Mouse (Mus musculus): ENCODE results near the gene Ripk1.
A peak's percentile ranks its signal among the peaks of the same experiment; 100 is the strongest.

Gene Ripk1

DNA sequence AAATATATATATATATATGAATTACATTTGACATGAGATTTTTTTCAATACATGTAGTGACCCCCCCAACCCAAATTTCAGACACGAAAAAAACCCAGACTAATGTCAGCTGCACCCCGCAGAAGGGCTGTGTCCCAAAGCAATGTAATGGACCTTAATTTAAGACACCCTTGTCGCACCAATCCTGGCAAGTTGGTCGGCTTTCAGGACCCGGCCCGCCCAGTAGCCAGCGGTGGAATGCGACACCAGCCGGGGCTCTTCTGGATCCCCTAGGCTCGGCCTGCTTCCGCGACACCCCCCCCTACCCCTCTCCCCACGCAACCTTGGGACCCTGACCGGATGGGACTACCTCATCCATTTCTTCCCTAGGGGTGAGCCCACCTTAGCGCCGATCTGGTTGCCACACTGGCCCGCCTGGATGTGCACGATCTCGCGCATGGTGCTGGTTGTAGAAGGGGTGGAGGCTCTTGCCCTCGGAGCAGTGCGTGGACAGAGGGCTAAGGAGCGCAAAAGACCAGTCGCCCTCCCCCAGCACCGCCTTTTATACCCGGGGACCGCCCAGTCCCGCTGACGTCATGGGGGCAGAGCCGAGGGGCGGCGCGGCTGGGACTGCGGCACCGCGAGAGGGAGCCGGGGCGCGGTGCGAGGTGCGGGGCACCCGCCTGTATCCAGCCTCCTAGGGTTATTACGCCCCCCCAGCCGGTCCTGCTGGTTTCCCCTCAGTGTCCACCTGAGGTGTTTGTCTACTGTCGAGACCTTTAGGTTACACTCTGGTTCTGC is 75.5 kb downstream of the Ripk1 start, which contains the start of gene Tubb2a:
Tubb2a (minus strand) TSS at position 516 of the 780 bp plus-strand sequence.
- peak; percentile 85 for DNase-seq (ENCODE audit: low spot score in 2 of 2)

DNA sequence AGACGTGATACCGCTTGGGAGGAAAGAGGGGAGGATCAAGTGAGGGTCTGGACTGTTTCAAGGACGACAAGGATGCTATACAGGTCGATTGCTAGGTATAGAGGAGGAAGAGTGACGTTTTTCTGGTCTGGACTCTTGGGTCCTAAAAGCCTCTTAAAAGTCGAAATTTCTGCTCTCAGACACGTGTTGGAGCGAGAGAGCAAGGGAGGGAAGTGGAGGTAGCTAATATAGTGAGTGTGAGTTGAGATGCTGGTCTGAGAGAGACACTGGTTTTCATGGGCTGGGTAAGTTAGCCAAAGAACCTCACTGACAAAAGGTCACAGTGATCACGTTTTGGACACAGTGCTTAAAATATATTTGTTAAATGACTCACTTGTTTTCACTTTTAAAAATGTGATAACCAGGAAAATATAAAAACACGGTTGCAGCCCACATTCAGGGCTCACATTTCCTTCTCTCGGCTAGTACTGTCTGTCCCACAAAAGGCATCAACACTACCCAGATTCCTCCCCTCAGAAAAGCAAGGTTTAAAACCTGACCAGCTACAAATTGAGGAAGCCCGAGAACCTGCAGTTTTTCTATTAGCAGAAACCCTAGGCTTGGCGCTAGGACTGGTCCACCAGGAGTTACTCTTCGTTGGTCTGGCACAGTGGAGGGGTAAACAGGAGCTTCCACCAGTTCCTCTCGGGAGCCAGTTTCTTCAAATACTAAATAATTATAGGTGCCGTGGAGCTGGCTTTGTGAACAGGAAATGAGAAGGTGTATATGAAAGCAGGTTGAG is 76.5 kb downstream of the Ripk1 start:
- no peak for DNase-seq (ENCODE audit: low spot score in 2 of 2)

DNA sequence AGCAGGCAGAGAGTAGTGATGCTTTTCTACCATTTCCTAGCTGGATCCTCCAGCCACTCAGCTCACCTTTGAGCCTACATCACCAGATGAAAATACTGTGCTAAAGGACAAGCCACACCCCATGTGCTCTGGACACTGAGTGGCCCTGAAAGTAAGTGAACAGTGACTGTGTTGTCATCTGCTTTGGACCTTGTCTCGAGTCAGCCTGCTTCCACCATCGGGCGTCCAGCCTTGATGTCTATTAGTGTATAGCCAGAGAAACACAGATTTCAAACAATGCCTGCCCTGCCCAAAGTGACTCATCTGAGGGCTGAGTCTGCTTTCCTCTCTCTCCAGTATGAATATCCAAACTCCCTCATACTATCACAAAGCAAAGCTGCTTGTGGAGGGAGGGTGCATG is 77.6 kb downstream of the Ripk1 start:
- no peak for DNase-seq (ENCODE audit: low spot score in 2 of 2)

DNA sequence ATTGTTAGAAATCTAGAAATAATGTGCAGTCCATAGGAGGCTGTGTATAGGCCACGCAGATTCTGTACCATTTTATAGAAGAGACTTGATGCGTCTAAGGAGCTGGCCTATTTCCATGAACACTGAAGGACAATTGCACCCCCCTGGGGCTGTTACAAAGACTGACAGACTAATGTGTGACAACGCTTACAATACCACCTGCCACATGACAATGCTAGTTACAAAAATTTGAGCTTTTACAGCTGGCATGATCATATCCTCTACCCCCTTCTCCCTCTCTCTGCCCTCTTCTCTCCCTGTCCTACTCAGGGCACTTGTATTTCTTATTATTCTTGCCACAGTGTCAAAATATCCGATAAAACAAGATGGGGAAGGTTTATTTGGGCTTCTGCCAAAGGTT is 79.8 kb downstream of the Ripk1 start:
- DNase-seq (ENCODE audit: low spot score in 2 of 2), result no peak

DNA sequence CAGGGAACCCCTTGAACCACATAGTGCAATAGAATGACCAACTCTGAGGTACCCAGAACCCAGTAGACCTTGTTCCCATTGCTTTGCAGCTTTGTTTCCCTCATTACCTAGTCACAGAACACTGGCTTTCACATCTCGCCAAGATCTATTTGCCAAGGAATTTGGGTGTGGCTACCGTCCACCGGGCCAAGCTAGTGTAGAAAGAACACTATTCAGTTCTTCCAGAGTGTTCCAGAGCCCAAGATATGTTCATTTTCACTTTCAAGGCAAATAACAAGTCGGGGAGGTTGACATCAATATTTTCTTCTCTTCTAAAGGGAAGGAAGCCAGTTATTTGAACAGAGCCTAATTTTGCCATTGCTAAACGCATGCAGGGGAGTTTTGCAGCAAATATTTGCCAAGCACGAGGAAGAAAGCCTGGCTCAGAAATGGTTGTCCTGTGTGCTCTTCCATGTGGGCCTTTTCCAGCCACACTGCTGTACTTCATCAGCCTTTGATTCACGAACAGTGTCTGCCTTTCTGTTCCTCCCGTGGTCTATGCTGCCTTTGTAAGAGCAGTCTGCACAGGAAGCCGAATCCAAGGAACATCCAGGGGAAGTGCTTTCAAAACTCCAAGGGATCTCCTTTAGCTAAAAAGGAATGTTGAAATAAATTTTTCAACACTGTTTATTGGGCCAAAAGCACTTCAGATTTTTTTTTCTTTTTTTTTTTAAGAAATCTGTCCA is 82.0 kb downstream of the Ripk1 start:
- DNase-seq (ENCODE audit: low spot score in 2 of 2), result no peak
